20 mouse cellular contexts compared by ENCODE assay signal in genomic region chr3:146842766-146843165, GRCm38 (mm10). TPM values are rescaled to one million over a fixed set of nuclear protein-coding genes. Genes with fewer than 3 reads are reported as not detected.
DNase-seq lines count a peak whose midpoint lies in the region; ATAC-seq and TF ChIP-seq lines count a peak whose summit lies in the region.
"Had no signal": no experiment of that assay in that cellular context is flagged by ENCODE, and none has a peak within 500 bp of the region (broad histone marks: within the 10 kb centered on the region; RNA-seq: fewer than 3 reads in every experiment).

No protein-coding gene starts in this region.

- no peaks in the 10 kb centered on the region for H3K36me3 ChIP-seq in heart, embryonic 11.5 days (ENCODE audit: control insufficient read depth, insufficient read depth, low read length)
- no peaks in the 10 kb centered on the region for H3K36me3 ChIP-seq in liver, adult 2 months (ENCODE audit: control insufficient read depth, insufficient read depth, low read length)
- no peaks in the 10 kb centered on the region for H3K36me3 ChIP-seq in liver, embryonic 11.5 days (ENCODE audit: control insufficient read depth, insufficient read depth, low read length)
- H3K36me3 ChIP-seq: embryonic facial prominence, embryonic 12.5 days; forebrain, embryonic 15.5 days; midbrain, embryonic 10.5 days; neural tube, embryonic 13.5 days had no signal

- no peaks in the 10 kb centered on the region for H3K27me3 ChIP-seq in heart, embryonic 11.5 days (ENCODE audit: control insufficient read depth, insufficient read depth, low read length)
- H3K27me3 ChIP-seq in liver, adult 2 months (ENCODE audit: control insufficient read depth, insufficient read depth, low read length), result no peaks in the 10 kb centered on the region
- H3K27me3 ChIP-seq in liver, embryonic 11.5 days (replicated peaks; ENCODE audit: control insufficient read depth, insufficient read depth, low read length), result no peaks in the 10 kb centered on the region
- H3K27me3 ChIP-seq: embryonic facial prominence, embryonic 12.5 days; forebrain, embryonic 15.5 days; neural tube, embryonic 13.5 days had no signal

- H3K79me2 ChIP-seq in liver, adult 2 months (ENCODE audit: control insufficient read depth, insufficient read depth, low read length), result no peaks in the 10 kb centered on the region

- TF ChIP-seq CTCF in liver, adult 2 months (IDR thresholded peaks at IDR 0.05; ENCODE audit: low read depth, low read length), result no peak

- TF ChIP-seq POLR2A in liver, adult 2 months (IDR thresholded peaks at IDR 0.05; ENCODE audit: extremely low read depth, insufficient read depth, low read length), result no peak

- H3K9ac ChIP-seq in heart, embryonic 11.5 days (ENCODE audit: low read depth, low read length), result no peak overlapping the region
- H3K9ac ChIP-seq in liver, adult 2 months (ENCODE audit: low read depth, low read length), result no peak overlapping the region
- H3K9ac ChIP-seq in liver, embryonic 11.5 days (ENCODE audit: low read depth, low read length), result no peak overlapping the region
- H3K9ac ChIP-seq: embryonic facial prominence, embryonic 12.5 days; forebrain, embryonic 15.5 days; neural tube, embryonic 13.5 days had no signal

- H3K4me2 ChIP-seq in heart, embryonic 11.5 days, result no peak overlapping the region
- H3K4me2 ChIP-seq in liver, embryonic 11.5 days, result no peak overlapping the region
- H3K4me2 ChIP-seq: embryonic facial prominence, embryonic 12.5 days; forebrain, embryonic 15.5 days; neural tube, embryonic 13.5 days had no signal

- WGBS in heart, embryonic 11.5 days (ENCODE audit: insufficient replicate concordance), result 65% methylated on average over 3 of the region's 3 CpGs
- WGBS in liver, adult 2 months, result 47% methylated on average over 3 of the region's 3 CpGs
- WGBS in liver, embryonic 11.5 days, result 75% methylated on average over 3 of the region's 3 CpGs

- H3K27ac ChIP-seq in heart, embryonic 11.5 days (ENCODE audit: low read depth, low read length), result no peak overlapping the region
- H3K27ac ChIP-seq in liver, adult 2 months (replicated peaks; ENCODE audit: insufficient read depth, low read depth, low read length), result no peak overlapping the region
- no peak overlapping the region for H3K27ac ChIP-seq in liver, embryonic 11.5 days (ENCODE audit: low read depth, low read length)
- H3K27ac ChIP-seq: embryonic facial prominence, embryonic 12.5 days; forebrain, embryonic 15.5 days; hindbrain, postnatal 0 days; midbrain, embryonic 10.5 days; neural tube, embryonic 13.5 days had no signal

- no peaks in the 10 kb centered on the region for H3K4me1 ChIP-seq in heart, embryonic 11.5 days (ENCODE audit: control insufficient read depth, insufficient read depth, low read length)
- H3K4me1 ChIP-seq in liver, adult 2 months (ENCODE audit: control insufficient read depth, insufficient read depth, low read length), result 0 out of 2 replicates have a peak, but pooled peaks cover 2% of the 10 kb centered on the region
- H3K4me1 ChIP-seq in liver, embryonic 11.5 days (replicated peaks; ENCODE audit: control insufficient read depth, insufficient read depth, low read length), result no peaks in the 10 kb centered on the region
- H3K4me1 ChIP-seq: midbrain, embryonic 10.5 days had no signal

- DNase-seq in adrenal gland, adult 2 months, result peak; percentile 15
- DNase-seq in adrenal gland, postnatal 10 days, result no peak
- peak; percentile 3 for DNase-seq in heart, postnatal 25 days (ENCODE audit: low spot score)
- peak; percentile 32 for DNase-seq in liver, adult 2 months (ENCODE audit: extremely low read depth, low read depth, low spot score)
- no peak for DNase-seq in liver, embryonic 11.5 days (ENCODE audit: low spot score)
- peak; percentile 16 for DNase-seq in skeletal muscle tissue, adult 2 months (ENCODE audit: low read depth, low spot score)
- no peak for DNase-seq in urinary bladder, postnatal 4 days (ENCODE audit: low spot score in 2 of 2)
- DNase-seq: adrenal gland, adult 8-10 months; cerebellum, adult 11-12 months; liver; right cerebral cortex, postnatal 25 days; thymus, postnatal 25 days had no signal

- no peak for ATAC-seq in heart, embryonic 11.5 days (replicated peaks; ENCODE audit: insufficient number of reproducible peaks, low FRiP score, low TSS enrichment)
- ATAC-seq in liver, embryonic 11.5 days (replicated peaks; ENCODE audit: low FRiP score), result no peak
- ATAC-seq: CD4-positive, CD25-positive, alpha-beta regulatory T cell, adult 4 months; forebrain, embryonic 15.5 days; hindbrain, postnatal 0 days had no signal

- H3K4me3 ChIP-seq in heart, embryonic 11.5 days (ENCODE audit: low read depth, low read length), result no peak overlapping the region
- no peak overlapping the region for H3K4me3 ChIP-seq in liver, adult 2 months (ENCODE audit: insufficient read depth, low read depth, low read length)
- no peak overlapping the region for H3K4me3 ChIP-seq in liver, embryonic 11.5 days (ENCODE audit: low read depth, low read length)
- H3K4me3 ChIP-seq: embryonic facial prominence, embryonic 12.5 days; forebrain, embryonic 15.5 days; midbrain, embryonic 10.5 days; neural tube, embryonic 13.5 days had no signal

- intact Hi-C loops in heart, postnatal 25 days (cut with DNase I), result no loop called here

- no peaks in the 10 kb centered on the region for H3K9me3 ChIP-seq in heart, embryonic 11.5 days (replicated peaks; ENCODE audit: control insufficient read depth, low read length)
- H3K9me3 ChIP-seq in liver, embryonic 11.5 days (ENCODE audit: control insufficient read depth, low read length), result no peaks in the 10 kb centered on the region
- H3K9me3 ChIP-seq: embryonic facial prominence, embryonic 12.5 days; forebrain, embryonic 15.5 days; midbrain, embryonic 10.5 days; neural tube, embryonic 13.5 days had no signal

RNA-seq across cellular contexts. Expression of gene Ttll7, which starts 9.4 kb away (rescaled TPM):
- total RNA-seq in adrenal gland, adult 2 months (2021), result 10 to 100 TPM in 1 of 2 experiments, 1 to 10 TPM in 1; 4.3 to 12.1 TPM
- 1.7 and 1.9 TPM in 2 replicates for polyA plus RNA-seq in adrenal gland, adult 2 months (2012; rRNA removed)
- total RNA-seq in adrenal gland, postnatal 10 days (2021), result 1 to 10 TPM; 5.0 to 5.5 TPM
- 1 to 10 TPM; 3.3 to 4.7 TPM for total RNA-seq in heart, postnatal 25 days (2021)
- 2.8 and 3.3 TPM in 2 replicates for polyA plus RNA-seq in heart, embryonic 11.5 days (2014; fragmentation: Nextera tagmentation; extraction: Ambion mirVana)
- total RNA-seq in liver, adult 2 months (2014; rRNA removed), result 1.7 and 1.8 TPM in 2 replicates
- 0.12 and 0.21 TPM in 2 replicates for polyA plus RNA-seq in liver, adult 2 months (2012; rRNA removed)
- 0.99 and 1.0 TPM in 2 replicates for polyA plus RNA-seq in liver, embryonic 11.5 days (2014; fragmentation: Nextera tagmentation; extraction: Ambion mirVana)
- total RNA-seq: MEL had no signal
- polyA plus RNA-seq: CD4-positive, CD25-positive, alpha-beta regulatory T cell, adult 4 months had no signal

RNA-seq across cellular contexts. Expression of gene Prkacb, which starts 30.0 kb away (rescaled TPM):
- 100 to 1,000 TPM in 1 of 2 experiments, 10 to 100 TPM in 1; 92.9 to 124 TPM for total RNA-seq in adrenal gland, adult 2 months (2021)
- 29.8 and 38.8 TPM in 2 replicates for polyA plus RNA-seq in adrenal gland, adult 2 months (2012; rRNA removed)
- total RNA-seq in adrenal gland, postnatal 10 days (2021), result 100 to 1,000 TPM in 1 of 2 experiments, 10 to 100 TPM in 1; 93.2 to 107 TPM
- 10 to 100 TPM; 61.9 to 64.4 TPM for total RNA-seq in heart, postnatal 25 days (2021)
- 46.3 and 54.1 TPM in 2 replicates for polyA plus RNA-seq in heart, embryonic 11.5 days (2014; fragmentation: Nextera tagmentation; extraction: Ambion mirVana)
- total RNA-seq in liver, adult 2 months (2014; rRNA removed), result 32.8 and 35.1 TPM in 2 replicates
- 11.4 and 13.1 TPM in 2 replicates for polyA plus RNA-seq in liver, adult 2 months (2012; rRNA removed)
- 38.6 and 40.2 TPM in 2 replicates for polyA plus RNA-seq in liver, embryonic 11.5 days (2014; fragmentation: Nextera tagmentation; extraction: Ambion mirVana)

Comparison
In these comparisons a context has a peak if more than half of its experiments do, and no peak if none do; other contexts are left out.
1. DNase-seq: peak in adrenal gland, adult 2 months (single experiment), heart, postnatal 25 days (single experiment), liver, adult 2 months (single experiment) and skeletal muscle tissue, adult 2 months (single experiment); none in adrenal gland, postnatal 10 days (single experiment), liver, embryonic 11.5 days (single experiment) and urinary bladder, postnatal 4 days (0 of 2).